Mouse (Mus musculus) cerebellum, postnatal 36 days (tissue): ENCODE measurements around the gene Lrmda.

Source experiments
- DNase-seq, 2 experiments: peaks; one replicate each; pipeline ENCODE4 v3.0.0; 2021 to 2022; ENCODE audit warnings: mixed read lengths in 2 of 2

Lrmda gene

GRCm38 (mm10) chr14:22905741-22906667 lies 886.5 kb downstream of the Lrmda start:
- DNase-seq, result no peak

DNA sequence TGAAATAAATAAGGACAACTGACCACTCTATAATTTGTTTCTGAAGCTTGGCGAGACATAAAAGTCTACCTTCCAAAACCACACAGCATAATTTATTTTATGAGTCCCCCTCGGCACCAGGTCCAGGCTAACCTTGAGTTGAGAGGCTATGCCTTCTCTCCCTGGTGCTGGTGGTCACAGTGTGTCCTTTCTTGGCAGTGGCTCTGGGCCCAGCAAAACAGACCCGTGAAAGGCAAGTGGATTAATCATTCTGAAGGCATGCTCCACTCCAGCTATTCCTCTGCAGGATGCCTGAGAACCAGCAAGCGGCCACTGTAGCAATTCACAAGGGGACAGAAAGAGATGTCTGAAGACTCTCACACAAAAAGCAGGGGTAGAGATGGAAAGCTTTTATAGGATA lies 887.2 kb downstream of the Lrmda start:
- peak in 1 of 2 experiments; percentile 3 for DNase-seq

GRCm38 (mm10) chr14:22907221-22907620 lies 887.7 kb downstream of the Lrmda start:
- DNase-seq, result no peak

DNA sequence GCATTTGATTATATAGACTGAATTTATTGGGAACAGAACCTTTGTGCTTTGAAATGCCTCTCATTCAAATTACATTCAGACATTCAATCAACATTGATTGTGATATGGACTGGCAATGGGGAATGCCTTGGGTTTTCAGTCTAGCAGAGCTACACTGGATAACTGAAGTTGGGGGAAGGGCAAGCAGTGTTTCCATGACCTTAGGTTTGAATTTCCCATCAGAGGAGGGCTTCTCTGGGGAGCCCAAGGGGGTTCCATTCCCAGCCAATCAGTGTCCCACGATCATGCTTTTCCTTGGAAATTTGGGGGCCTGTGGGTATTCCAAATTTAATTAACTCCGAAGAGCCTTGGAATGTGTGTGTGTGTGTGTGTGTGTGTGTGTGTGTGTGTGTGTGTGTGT lies 888.5 kb downstream of the Lrmda start:
- no peak for DNase-seq

DNA sequence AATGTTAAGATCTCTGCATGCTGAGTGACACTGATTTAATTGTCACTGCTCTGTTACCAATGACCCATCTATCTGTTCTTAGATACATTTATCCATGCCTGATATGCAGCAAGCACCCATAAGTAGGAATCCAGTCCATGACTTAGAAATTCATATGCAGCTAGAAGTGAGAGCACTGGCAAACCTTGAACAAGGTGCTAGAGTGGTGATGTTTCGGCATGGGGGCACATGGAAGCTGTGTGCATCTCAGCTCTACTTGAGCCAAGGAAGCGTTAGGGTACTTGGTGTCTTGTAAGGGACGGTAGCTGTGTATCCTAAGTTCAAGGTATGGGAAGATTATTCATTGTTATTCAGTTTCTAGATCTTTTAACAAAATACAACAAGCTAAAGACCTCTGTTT lies 896.0 kb downstream of the Lrmda start:
- DNase-seq, result no peak

GRCm38 (mm10) chr14:22918499-22918898 lies 899.0 kb downstream of the Lrmda start:
- DNase-seq, result no peak

DNA sequence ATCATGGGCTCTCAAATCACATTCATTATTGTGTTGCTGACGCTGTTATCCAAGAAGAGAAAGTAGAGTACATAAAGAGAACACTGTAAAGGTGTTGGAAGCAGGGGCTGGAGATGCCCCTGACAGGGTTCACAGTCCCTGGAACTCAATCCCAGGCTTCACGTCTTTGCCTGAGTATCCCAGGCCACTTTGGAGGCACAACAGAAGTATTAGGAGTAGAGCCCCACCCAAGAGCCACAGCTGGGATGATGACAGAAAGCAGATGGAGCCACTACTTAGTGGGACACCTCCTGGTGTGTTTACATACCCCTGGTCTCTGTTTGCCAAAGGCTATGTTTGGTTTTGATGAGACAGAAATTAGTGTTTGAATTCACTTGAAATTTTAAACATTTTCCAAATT lies 899.4 kb downstream of the Lrmda start:
- DNase-seq, result no peak

DNA sequence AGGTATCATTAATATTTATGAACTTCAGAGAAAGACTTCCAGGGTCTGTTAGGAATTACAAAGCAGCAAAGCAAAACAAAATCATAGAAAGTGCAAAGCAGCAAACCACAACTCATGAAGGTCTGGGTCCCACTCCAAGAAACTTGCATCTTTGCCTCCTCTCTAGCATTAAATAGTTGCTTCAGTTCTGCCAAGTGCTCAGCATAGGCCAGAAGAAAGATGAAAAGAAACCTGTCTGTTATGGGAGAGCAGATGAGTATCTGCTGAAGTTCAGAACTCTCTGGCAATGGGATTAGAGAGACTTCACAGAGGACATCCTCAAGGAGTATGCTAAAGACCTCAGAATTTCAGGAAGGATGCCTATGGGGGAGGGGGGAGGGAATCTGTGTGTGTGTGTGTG lies 901.6 kb downstream of the Lrmda start:
- DNase-seq, result no peak

GRCm38 (mm10) chr14:22921796-22922195 lies 902.3 kb downstream of the Lrmda start:
- no peak for DNase-seq

DNA sequence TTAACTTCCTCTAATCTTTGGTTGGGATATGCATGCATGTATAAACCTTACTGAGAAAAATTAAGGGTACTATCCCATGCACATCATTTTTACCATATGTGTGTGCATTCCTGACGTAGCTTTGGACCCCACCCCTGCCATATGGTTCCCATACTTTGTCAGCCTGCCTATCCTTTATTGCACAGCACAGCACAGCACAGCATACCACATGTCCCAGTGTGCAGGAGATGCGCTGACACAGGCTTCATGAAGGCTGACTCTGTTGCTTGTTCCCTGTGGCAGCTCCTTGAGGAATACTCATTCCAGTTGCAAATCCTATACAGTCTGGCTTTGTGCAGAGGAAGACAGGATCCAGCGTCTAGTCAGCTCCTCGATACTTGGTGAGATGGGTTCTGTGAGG lies 903.1 kb downstream of the Lrmda start:
- no peak for DNase-seq

GRCm38 (mm10) chr14:22923251-22923650 lies 903.7 kb downstream of the Lrmda start:
- no peak for DNase-seq

DNA sequence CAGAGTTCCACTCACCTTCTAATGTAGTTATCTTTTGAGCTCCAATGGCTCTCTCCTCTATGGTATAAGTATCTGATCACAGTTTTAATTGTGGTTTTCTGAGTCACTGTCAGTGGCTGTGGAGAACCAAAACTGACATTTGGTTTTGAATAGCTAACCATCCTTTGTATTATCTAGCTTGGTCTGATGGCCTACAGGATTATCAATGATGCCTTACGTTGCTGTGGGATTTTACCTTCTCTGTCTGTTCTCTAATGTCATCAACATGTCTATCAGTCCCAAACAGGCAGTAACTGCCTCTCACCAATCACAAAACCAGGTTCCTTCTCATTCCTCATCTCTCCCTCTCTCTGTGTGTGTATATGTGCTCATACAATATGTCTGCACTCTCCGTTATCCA lies 908.8 kb downstream of the Lrmda start:
- no peak for DNase-seq

- no peak for DNase-seq
These were observed 909.2 kb downstream of the Lrmda start for GRCm38 (mm10) chr14:22928683-22929082.

GRCm38 (mm10) chr14:22929585-22929984 lies 910.1 kb downstream of the Lrmda start:
- DNase-seq, result no peak

- no peak for DNase-seq
These were observed 911.1 kb downstream of the Lrmda start for GRCm38 (mm10) chr14:22930488-22931046.

GRCm38 (mm10) chr14:22931114-22931822 lies 911.8 kb downstream of the Lrmda start:
- DNase-seq, result no peak

DNA sequence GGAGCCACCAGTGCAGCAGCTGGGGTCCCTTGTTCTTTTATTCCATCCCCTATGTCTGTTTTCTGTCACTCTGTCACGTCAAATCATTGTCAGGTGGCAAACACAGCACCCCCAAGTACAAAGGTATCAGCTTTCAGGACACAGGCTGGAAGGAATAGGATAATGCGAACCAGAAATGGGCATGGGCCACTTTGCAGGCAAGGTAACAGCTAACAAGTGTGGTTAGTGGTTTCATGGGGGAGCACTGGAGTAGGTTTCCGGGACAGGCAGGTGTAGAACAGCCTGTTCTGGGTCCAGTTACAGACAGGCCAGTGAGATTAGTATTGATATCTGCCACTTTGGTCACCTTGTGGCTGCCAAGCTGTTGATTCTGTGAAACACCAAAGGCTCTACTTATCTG lies 917.2 kb downstream of the Lrmda start:
- no peak for DNase-seq

DNA sequence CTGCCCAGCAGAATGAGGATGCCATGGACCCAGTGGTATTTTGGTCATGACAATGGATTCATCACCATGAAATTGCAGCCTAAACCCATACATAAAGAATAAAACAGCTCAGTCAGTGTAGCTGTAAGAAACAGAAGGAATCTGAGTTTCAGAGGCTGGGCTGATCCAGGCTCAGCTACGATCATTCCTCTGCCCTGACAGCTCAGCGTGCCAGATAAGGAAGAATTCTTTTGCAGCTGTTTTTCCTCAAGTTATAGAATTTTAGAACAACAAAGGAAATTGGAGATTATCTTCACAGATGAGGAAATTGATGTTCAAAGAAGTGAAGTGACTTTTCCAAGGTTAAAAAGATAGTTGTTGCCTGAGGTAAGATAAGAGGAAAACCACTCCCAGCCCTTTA lies 921.1 kb downstream of the Lrmda start:
- no peak for DNase-seq

DNA sequence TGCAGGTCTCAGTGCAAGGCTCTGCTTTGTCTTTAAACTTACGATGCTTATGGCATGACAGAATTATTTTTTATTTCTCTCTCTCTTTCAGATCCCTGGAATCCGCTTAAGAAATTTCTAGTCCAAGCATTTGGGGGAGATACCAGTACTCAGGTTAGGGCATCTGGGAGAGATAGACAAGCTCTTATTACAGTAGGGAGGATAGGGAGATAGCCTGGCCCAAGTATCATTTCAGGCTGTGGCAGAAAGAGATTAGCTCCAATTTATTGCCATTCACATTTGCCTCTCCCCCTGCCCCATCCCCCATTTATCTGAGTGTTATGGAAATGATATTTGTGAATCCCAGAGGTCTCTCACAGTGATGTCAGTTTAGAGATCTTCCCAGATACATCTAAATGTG lies 923.1 kb downstream of the Lrmda start:
- no peak for DNase-seq

DNA sequence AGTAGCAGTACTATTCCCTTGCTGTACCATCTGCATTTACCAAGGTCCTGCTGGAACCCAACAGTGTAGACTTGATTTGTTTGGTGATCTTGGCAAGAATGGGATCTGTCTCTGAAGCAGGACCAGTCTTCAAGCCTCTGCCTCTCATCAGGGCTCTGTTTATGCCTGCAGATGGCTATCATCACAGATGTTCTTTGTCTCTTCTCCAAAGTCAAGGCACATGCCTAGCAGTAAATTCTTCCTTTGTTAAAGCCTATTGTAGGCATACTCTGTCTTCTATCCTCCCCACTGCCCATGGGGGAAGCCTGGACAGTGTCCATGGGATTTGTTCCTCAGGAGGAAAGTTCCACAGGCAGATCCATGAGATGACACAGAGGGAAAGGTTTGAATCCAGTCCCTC lies 930.0 kb downstream of the Lrmda start:
- DNase-seq, result no peak

- no peak for DNase-seq
These were observed 933.5 kb downstream of the Lrmda start for GRCm38 (mm10) chr14:22952981-22953380.

GRCm38 (mm10) chr14:22960166-22960565 lies 940.7 kb downstream of the Lrmda start:
- no peak for DNase-seq

GRCm38 (mm10) chr14:22964796-22965660 lies 945.5 kb downstream of the Lrmda start:
- DNase-seq, result no peak
